Mouse (Mus musculus): Measurements from ENCODE around the gene Frmd5. TPM values are rescaled to one million over a fixed set of nuclear protein-coding genes. Genes with fewer than 3 reads are reported as not detected.

The Frmd5 gene
- total and polyA plus RNA-seq, 2 experiments from 2014 or later: 14.6 to 39.7 TPM

GRCm38 (mm10) chr2:121755056-121755455 lies 51.8 kb downstream of the Frmd5 start:
- Histone ChIP-seq H3K9ac (replicated peaks; ENCODE audit: low read length) (no peak overlapping the region), H3K36me3 (ENCODE audit: insufficient read depth, low read length) (no peaks in the 10 kb centered on the region), H3K27me3 (ENCODE audit: insufficient read depth, low read length) (no peaks in the 10 kb centered on the region), H3K4me3 (ENCODE audit: low read length) (no peak overlapping the region), H3K4me2 (ENCODE audit: low read depth, low read length) (no peak overlapping the region), H3K9me3 (ENCODE audit: low read length) (no peaks in the 10 kb centered on the region), H3K4me1 (ENCODE audit: insufficient read depth, low read length) (no peaks in the 10 kb centered on the region), H3K27ac (no peak overlapping the region)
- WGBS: 12% methylated on average over 6 of the region's 6 CpGs
- ATAC-seq (no peak), DNase-seq (ENCODE audit: low spot score) (no peak)
- no peak for TF ChIP-seq CTCF (IDR thresholded peaks at IDR 0.05; ENCODE audit: low read depth)

DNA sequence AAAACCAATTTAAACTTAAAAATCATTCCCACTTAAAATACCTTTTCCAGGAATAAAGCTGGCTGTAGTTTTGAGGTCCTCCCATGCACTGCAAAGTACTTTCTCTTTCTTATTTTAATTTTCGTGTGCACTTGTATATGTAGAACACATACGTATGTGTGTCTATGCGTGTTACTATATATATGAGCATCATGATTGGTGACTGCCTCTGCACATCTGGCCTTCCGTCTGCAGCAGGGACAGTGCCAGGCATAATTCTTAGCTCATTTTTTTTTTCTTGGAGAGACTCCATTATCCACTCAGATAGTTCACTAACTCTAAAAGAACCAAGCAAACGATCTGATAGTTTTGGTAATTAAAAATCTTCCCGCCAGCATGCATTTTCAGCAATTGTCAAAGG lies 56.8 kb downstream of the Frmd5 start:
- Histone ChIP-seq H3K27me3 (ENCODE audit: insufficient read depth, low read length) (no peaks in the 10 kb centered on the region), H3K4me1 (ENCODE audit: insufficient read depth, low read length) (no peaks in the 10 kb centered on the region), H3K4me2 (ENCODE audit: low read depth, low read length) (no peak overlapping the region), H3K4me3 (ENCODE audit: low read length) (no peak overlapping the region), H3K36me3 (ENCODE audit: insufficient read depth, low read length) (no peaks in the 10 kb centered on the region), H3K9ac (replicated peaks; ENCODE audit: low read length) (no peak overlapping the region), H3K9me3 (ENCODE audit: low read length) (no peaks in the 10 kb centered on the region), H3K27ac (no peak overlapping the region)
- no peak for TF ChIP-seq CTCF (IDR thresholded peaks at IDR 0.05; ENCODE audit: low read depth)
- ATAC-seq (no peak), DNase-seq (ENCODE audit: low spot score) (no peak)
- WGBS: 69% methylated on average over 6 of the region's 6 CpGs

DNA sequence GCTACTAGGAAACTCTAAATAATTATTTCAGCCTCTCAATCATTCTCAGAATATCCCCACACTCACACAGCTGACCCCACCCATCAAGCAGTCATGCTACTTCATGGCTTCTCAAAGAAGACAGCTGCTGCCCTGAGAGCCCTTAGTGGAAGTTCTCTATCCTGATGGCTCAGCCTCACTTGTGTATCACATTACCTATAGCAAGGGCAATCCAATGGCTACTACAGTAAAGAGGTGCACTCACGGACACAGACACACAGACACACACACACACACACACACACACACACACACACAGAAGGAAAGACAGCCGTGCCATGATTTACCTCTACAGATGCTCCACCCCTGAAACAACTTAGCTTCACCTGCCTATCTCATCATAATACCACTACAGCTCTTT lies 65.7 kb downstream of the Frmd5 start:
- H3K9ac ChIP-seq (replicated peaks; ENCODE audit: low read length): no peak overlapping the region
- no peaks in the 10 kb centered on the region for H3K36me3 ChIP-seq (ENCODE audit: insufficient read depth, low read length)
- DNase-seq (ENCODE audit: low spot score): no peak
- ATAC-seq: no peak
- H3K4me3 ChIP-seq (ENCODE audit: low read length): no peak overlapping the region
- H3K4me2 ChIP-seq (ENCODE audit: low read depth, low read length): no peak overlapping the region
- H3K27ac ChIP-seq: no peak overlapping the region
- no peaks in the 10 kb centered on the region for H3K4me1 ChIP-seq (ENCODE audit: insufficient read depth, low read length)
- TF ChIP-seq CTCF (IDR thresholded peaks at IDR 0.05; ENCODE audit: low read depth): no peak
- 85% methylated on average over 2 of the region's 2 CpGs for WGBS
- H3K27me3 ChIP-seq (ENCODE audit: insufficient read depth, low read length): no peaks in the 10 kb centered on the region
- H3K9me3 ChIP-seq (ENCODE audit: low read length): no peaks in the 10 kb centered on the region

GRCm38 (mm10) chr2:121739410-121739809 lies 67.5 kb downstream of the Frmd5 start:
- TF ChIP-seq CTCF (IDR thresholded peaks at IDR 0.05; ENCODE audit: low read depth): no peak
- H3K4me3 ChIP-seq (ENCODE audit: low read length): no peak overlapping the region
- H3K4me2 ChIP-seq (ENCODE audit: low read depth, low read length): no peak overlapping the region
- H3K27me3 ChIP-seq (ENCODE audit: insufficient read depth, low read length): no peaks in the 10 kb centered on the region
- WGBS: 97% methylated on average over 4 of the region's 4 CpGs
- ATAC-seq (no peak), DNase-seq (ENCODE audit: low spot score) (no peak)
- no peaks in the 10 kb centered on the region for H3K9me3 ChIP-seq (ENCODE audit: low read length)
- no peak overlapping the region for H3K9ac ChIP-seq (replicated peaks; ENCODE audit: low read length)
- no peaks in the 10 kb centered on the region for H3K36me3 ChIP-seq (ENCODE audit: insufficient read depth, low read length)
- H3K27ac ChIP-seq: no peak overlapping the region
- H3K4me1 ChIP-seq (ENCODE audit: insufficient read depth, low read length): no peaks in the 10 kb centered on the region

DNA sequence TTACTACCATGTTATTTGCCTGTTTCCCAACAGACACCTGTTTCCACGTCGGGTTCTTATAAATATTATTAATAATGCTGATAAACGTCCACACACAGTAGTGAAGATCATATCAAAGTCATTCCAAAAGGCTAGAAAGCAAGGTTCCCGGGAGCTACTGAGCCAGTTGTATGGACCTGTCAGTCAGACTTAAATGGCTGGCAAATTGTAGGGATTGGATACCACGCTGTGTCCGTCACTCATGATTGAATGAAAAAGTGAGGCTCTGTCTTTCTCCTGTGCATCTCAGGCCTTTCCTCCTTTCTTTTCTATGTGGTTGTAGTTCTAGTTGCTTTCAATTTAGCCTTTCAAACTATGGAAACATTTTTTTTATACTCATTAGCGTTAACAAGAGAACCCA lies 73.5 kb downstream of the Frmd5 start:
- Histone ChIP-seq H3K36me3 (ENCODE audit: insufficient read depth, low read length) (no peaks in the 10 kb centered on the region), H3K27ac (no peak overlapping the region), H3K4me3 (ENCODE audit: low read length) (no peak overlapping the region), H3K4me2 (ENCODE audit: low read depth, low read length) (no peak overlapping the region), H3K4me1 (ENCODE audit: insufficient read depth, low read length) (no peaks in the 10 kb centered on the region), H3K9me3 (ENCODE audit: low read length) (no peaks in the 10 kb centered on the region), H3K9ac (replicated peaks; ENCODE audit: low read length) (no peak overlapping the region), H3K27me3 (ENCODE audit: insufficient read depth, low read length) (no peaks in the 10 kb centered on the region)
- DNase-seq (ENCODE audit: low spot score) (no peak), ATAC-seq (no peak)
- no peak for TF ChIP-seq CTCF (IDR thresholded peaks at IDR 0.05; ENCODE audit: low read depth)
- 56% methylated on average over 7 of the region's 7 CpGs for whole genome bisulfite sequencing

GRCm38 (mm10) chr2:121730486-121730885 lies 76.4 kb downstream of the Frmd5 start:
- Histone ChIP-seq H3K27me3 (ENCODE audit: insufficient read depth, low read length) (no peaks in the 10 kb centered on the region), H3K9ac (replicated peaks; ENCODE audit: low read length) (no peak overlapping the region), H3K4me3 (ENCODE audit: low read length) (no peak overlapping the region), H3K36me3 (ENCODE audit: insufficient read depth, low read length) (no peaks in the 10 kb centered on the region), H3K27ac (no peak overlapping the region), H3K9me3 (ENCODE audit: low read length) (no peaks in the 10 kb centered on the region), H3K4me1 (ENCODE audit: insufficient read depth, low read length) (no peaks in the 10 kb centered on the region), H3K4me2 (ENCODE audit: low read depth, low read length) (no peak overlapping the region)
- no peak for TF ChIP-seq CTCF (IDR thresholded peaks at IDR 0.05; ENCODE audit: low read depth)
- ATAC-seq (no peak), DNase-seq (ENCODE audit: low spot score) (no peak)
- 96% methylated on average over 11 of the region's 11 CpGs for WGBS

- H3K27me3 ChIP-seq (ENCODE audit: insufficient read depth, low read length): no peaks in the 10 kb centered on the region
- no peak overlapping the region for H3K27ac ChIP-seq
- H3K36me3 ChIP-seq (ENCODE audit: insufficient read depth, low read length): no peaks in the 10 kb centered on the region
- DNase-seq (ENCODE audit: low spot score) (no peak), ATAC-seq (no peak)
- no peak overlapping the region for H3K9ac ChIP-seq (replicated peaks; ENCODE audit: low read length)
- WGBS: 60% methylated on average over 9 of the region's 9 CpGs
- H3K4me1 ChIP-seq (ENCODE audit: insufficient read depth, low read length): no peaks in the 10 kb centered on the region
- H3K4me2 ChIP-seq (ENCODE audit: low read depth, low read length): no peak overlapping the region
- no peak overlapping the region for H3K4me3 ChIP-seq (ENCODE audit: low read length)
- no peaks in the 10 kb centered on the region for H3K9me3 ChIP-seq (ENCODE audit: low read length)
- TF ChIP-seq CTCF (IDR thresholded peaks at IDR 0.05; ENCODE audit: low read depth): no peak
Observed at GRCm38 (mm10) chr2:121728907-121729575, 77.8 kb downstream of the Frmd5 start.

Data from hindbrain, postnatal 0 days (tissue).